Mouse (Mus musculus) cerebellum, adult 2 months (tissue): ENCODE measurements at regions not wholly inside any gene's neighbourhood (a gene's known extent, or its start where the extent isn't known, plus 50 kb on each side); places are given as distances from the start of the nearest gene placed in this dataset.

ENCODE experiments used
- DNase-seq, 2 experiments: peaks; one replicate each; pipeline ENCODE4 v3.0.0; 2021
- H3K27ac ChIP-seq: fragments of 200-500 bp; 2 replicates; pipeline ENCODE4 v1.5.1; 2012; ENCODE audit warnings: low read length, control low read depth, inconsistent platforms; ENCODE audit not compliant: insufficient read depth
- H3K27me3 ChIP-seq: fragments of 200-500 bp; 2 replicates; pipeline ENCODE4 v1.6.1; 2012; ENCODE audit warnings: inconsistent platforms, mild to moderate bottlenecking, low read length, moderate library complexity; ENCODE audit not compliant: control insufficient read depth, insufficient read depth
- H3K4me1 ChIP-seq: fragments of 200-500 bp; 2 replicates; pipeline ENCODE4 v1.6.1; 2011; ENCODE audit warnings: low read length; ENCODE audit not compliant: control insufficient read depth, insufficient read depth
- H3K4me3 ChIP-seq: fragments of 200-500 bp; replicated peaks from 2 replicates; pipeline ENCODE3; 2011; ENCODE audit warnings: mild to moderate bottlenecking, low read depth, low read length, control low read depth; ENCODE audit not compliant: insufficient read depth
- CTCF ChIP-seq: fragments of 200-500 bp; IDR thresholded peaks from 2 replicates; pipeline ENCODE4 v1.5.1; 2011; ENCODE audit warnings: low read depth, mild to moderate bottlenecking, control low read depth, low read length, moderate library complexity, borderline replicate concordance; ENCODE audit not compliant: insufficient read depth
- POLR2A ChIP-seq: fragments of 200-500 bp; IDR thresholded peaks from 2 replicates; pipeline ENCODE4 v1.6.1; 2011; ENCODE audit warnings: low read length, control low read depth, borderline replicate concordance; ENCODE audit not compliant: insufficient read depth
- WGBS: fragments of 180-500 bp; shearing (Covaris S2); methylation state at CpG from one replicate; pipeline ENCODE4 v1.1.7; 2018; 5-methylcytosine and 5-hydroxymethylcytosine counted together

- Histone ChIP-seq H3K27me3 (no peaks in the 10 kb centered on the region), H3K27ac (no peak overlapping the region), H3K4me1 (peaks cover 3% of the 10 kb centered on the region; the same call in 1 of the 2 replicates), H3K4me3 (no peak overlapping the region)
- WGBS, result 85% methylated on average over 6 of the region's 6 CpGs
- TF ChIP-seq CTCF, result no peak
- no peak for DNase-seq
Measured at GRCm38 (mm10) chr16:44662966-44663600, 61.0 kb upstream of the Nepro start.

- Histone ChIP-seq H3K4me1 (no peaks in the 10 kb centered on the region), H3K27me3 (no peaks in the 10 kb centered on the region), H3K4me3 (no peak overlapping the region), H3K27ac (no peak overlapping the region)
- WGBS, result 33% methylated on average over 4 of the region's 4 CpGs
- no peak for TF ChIP-seq POLR2A
- TF ChIP-seq CTCF, result no peak
- no peak for DNase-seq
Measured at GRCm38 (mm10) chr16:44660996-44661876, 62.9 kb upstream of the Nepro start.

- TF ChIP-seq POLR2A (no peak), CTCF (no peak)
- Histone ChIP-seq H3K27me3 (no peaks in the 10 kb centered on the region), H3K4me1 (no peaks in the 10 kb centered on the region), H3K27ac (no peak overlapping the region), H3K4me3 (no peak overlapping the region)
- DNase-seq, result no peak
- 80% methylated on average over 8 of the region's 8 CpGs for WGBS
Measured at GRCm38 (mm10) chr16:44658306-44658705, 65.8 kb upstream of the Nepro start.

GRCm38 (mm10) chr16:44656181-44656580 lies 67.9 kb upstream of the Nepro start:
- DNase-seq, result no peak
- WGBS, result 96% methylated on average over 1 of the region's 1 CpGs
- Histone ChIP-seq H3K4me3 (no peak overlapping the region), H3K27me3 (no peaks in the 10 kb centered on the region), H3K4me1 (no peaks in the 10 kb centered on the region), H3K27ac (no peak overlapping the region)
- TF ChIP-seq POLR2A, result no peak
- TF ChIP-seq CTCF, result no peak

GRCm38 (mm10) chr16:44655306-44655705 lies 68.8 kb upstream of the Nepro start:
- TF ChIP-seq CTCF (no peak), POLR2A (no peak)
- no peaks in the 10 kb centered on the region for H3K4me1 ChIP-seq
- H3K27ac ChIP-seq, result no peak overlapping the region
- no peaks in the 10 kb centered on the region for H3K27me3 ChIP-seq
- H3K4me3 ChIP-seq, result no peak overlapping the region
- DNase-seq, result no peak
- WGBS, result 53% methylated on average over 3 of the region's 3 CpGs

- Histone ChIP-seq H3K4me1 (no peaks in the 10 kb centered on the region; the same call in 1 of the 2 replicates), H3K27me3 (no peaks in the 10 kb centered on the region), H3K27ac (no peak overlapping the region), H3K4me3 (no peak overlapping the region)
- 91% methylated on average over 2 of the region's 2 CpGs for WGBS
- DNase-seq, result no peak
- TF ChIP-seq CTCF, result no peak
- TF ChIP-seq POLR2A, result no peak
Measured at GRCm38 (mm10) chr16:44648547-44649223, 75.4 kb upstream of the Nepro start.

GRCm38 (mm10) chr16:44643992-44644391 lies 80.1 kb upstream of the Nepro start:
- no peak overlapping the region for H3K4me3 ChIP-seq
- 1% methylated on average over 4 of the region's 4 CpGs for WGBS
- TF ChIP-seq POLR2A (no peak), CTCF (peak; percentile 35; the same call in 1 of the 2 replicates)
- H3K4me1 ChIP-seq, result no peaks in the 10 kb centered on the region; the same call in 1 of the 2 replicates
- no peak overlapping the region for H3K27ac ChIP-seq
- DNase-seq, result peak; percentile 55 to 76
- H3K27me3 ChIP-seq, result no peaks in the 10 kb centered on the region
